Mouse (Mus musculus) ES-Bruce4 (cell line): ENCODE results near the gene Ash1l. TPM values are rescaled to one million over a fixed set of nuclear protein-coding genes. Genes with fewer than 3 reads are reported as not detected.
A peak's percentile ranks its signal among the peaks of the same experiment; 100 is the strongest.

Experiments
- H3K27ac ChIP-seq: 2 replicates; pipeline ENCODE4 v1.5.1; 2012; ENCODE audit warnings: low read length, inconsistent platforms; ENCODE audit not compliant: insufficient read depth
- H3K27me3 ChIP-seq: 2 replicates; pipeline ENCODE4 v1.6.1; 2012; ENCODE audit warnings: mild to moderate bottlenecking, low read length, inconsistent platforms; ENCODE audit not compliant: control insufficient read depth, poor library complexity, insufficient read depth, severe bottlenecking
- H3K36me3 ChIP-seq: 2 replicates; pipeline ENCODE4 v1.6.1; 2012; ENCODE audit warnings: inconsistent platforms, mild to moderate bottlenecking, low read length, moderate library complexity; ENCODE audit not compliant: control insufficient read depth, poor library complexity, insufficient read depth, severe bottlenecking
- H3K4me1 ChIP-seq: one replicate; pipeline ENCODE4 v1.8.1; 2011; ENCODE audit warnings: low read length; ENCODE audit not compliant: control insufficient read depth, insufficient read depth
- H3K4me3 ChIP-seq: 2 replicates; pipeline ENCODE4 v1.5.1; 2011; ENCODE audit warnings: low read depth, mild to moderate bottlenecking, low read length
- H3K9ac ChIP-seq: 2 replicates; pipeline ENCODE4 v1.6.1; 2012; ENCODE audit warnings: low read depth, mild to moderate bottlenecking, inconsistent platforms; ENCODE audit not compliant: poor library complexity, severe bottlenecking
- H3K9me3 ChIP-seq: replicated peaks from 2 replicates; pipeline ENCODE4 v1.6.1; 2012; ENCODE audit warnings: mild to moderate bottlenecking, low read length, inconsistent platforms; ENCODE audit not compliant: control insufficient read depth, poor library complexity, insufficient read depth, severe bottlenecking
- CTCF ChIP-seq: IDR thresholded peaks from one replicate; pipeline ENCODE4 v1.8.1; 2011; ENCODE audit warnings: low read depth, low read length
- EP300 ChIP-seq: IDR thresholded peaks from 2 replicates; pipeline ENCODE4 v1.6.1; 2011; ENCODE audit warnings: low read depth, low read length; ENCODE audit not compliant: insufficient read depth
- POLR2A ChIP-seq: IDR thresholded peaks from one replicate; pipeline ENCODE4 v1.8.1; 2011; ENCODE audit warnings: low read length; ENCODE audit not compliant: insufficient read depth
- polyA plus RNA-seq: library from polyadenylated mRNA; stranded (reverse); fragments of >200 nt; gene quantifications from 2 replicates; pipeline ENCODE4 v1.2.4, GENCODE M21; 2011; ENCODE audit warnings: low read depth; ENCODE audit not compliant: missing spikeins, insufficient read depth, insufficient read length

Ash1l gene
- polyA plus RNA-seq, 1 experiment: 22.4 TPM

DNA sequence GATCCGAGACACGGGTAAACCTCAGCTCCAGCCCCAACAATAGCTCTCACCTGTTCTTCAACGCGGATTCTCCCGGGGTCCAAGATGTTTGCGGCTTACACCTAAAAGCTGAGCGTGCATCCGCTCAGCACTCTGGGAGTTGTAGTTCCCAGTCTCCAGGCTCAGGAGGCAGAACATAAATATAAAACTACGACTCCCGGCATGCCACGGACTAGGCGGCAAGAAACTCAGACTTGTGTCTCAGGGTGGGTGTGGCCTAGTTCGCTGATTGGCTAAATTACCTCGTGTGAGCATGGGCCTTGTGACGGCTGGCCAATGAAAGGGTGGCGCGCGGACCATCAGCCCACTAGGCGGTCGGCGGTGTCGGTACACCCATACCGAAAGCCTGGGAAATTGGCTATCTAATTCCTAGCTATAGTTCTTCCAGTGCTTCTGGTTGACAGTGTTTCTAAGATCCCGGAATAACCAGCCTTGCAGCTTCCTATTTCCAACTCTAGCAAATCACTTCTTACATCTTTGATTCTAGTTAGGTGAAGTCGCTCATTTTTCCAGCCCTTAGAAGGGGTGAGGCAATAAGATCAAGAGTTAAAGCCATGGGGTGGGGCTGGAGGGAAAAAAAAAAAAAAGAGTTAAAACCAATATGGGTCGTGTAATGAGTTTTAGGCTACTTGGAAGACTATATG, 151.5 kb downstream of the Ash1l start, which contains the start of gene Fdps:
Gene Fdps (minus strand): TSS at position 148 of the 683 bp plus-strand sequence.
- Histone ChIP-seq H3K4me1 (no peaks in the 10 kb centered on the region), H3K27ac (peak within 1 kb of the TSS; percentile 90), H3K4me3 (peak within 1 kb of the TSS; percentile 99), H3K27me3 (no peaks in the 10 kb centered on the region), H3K36me3 (peaks cover 34% of the 10 kb centered on the region), H3K9ac (peak within 1 kb of the TSS; percentile 65), H3K9me3 (no peaks in the 10 kb centered on the region)
- TF ChIP-seq EP300: peak; percentile 59; the same call in 1 of the 2 replicates
- TF ChIP-seq CTCF: no peak
- TF ChIP-seq POLR2A: peak; percentile 41

- Histone ChIP-seq H3K27me3 (no peaks in the 10 kb centered on the region), H3K27ac (peak overlapping the region; percentile 90), H3K4me1 (no peaks in the 10 kb centered on the region), H3K4me3 (peak overlapping the region; percentile 13; the same call in 1 of the 2 replicates), H3K9me3 (no peaks in the 10 kb centered on the region), H3K9ac (peak overlapping the region; percentile 26; the same call in 1 of the 2 replicates), H3K36me3 (peaks cover 27% of the 10 kb centered on the region)
- TF ChIP-seq POLR2A (no peak), CTCF (no peak), EP300 (no peak)
Measured at GRCm38 (mm10) chr3:89102495-89103290, 152.3 kb downstream of the Ash1l start.

GRCm38 (mm10) chr3:89103291-89103595, 152.8 kb downstream of the Ash1l start:
- H3K9ac ChIP-seq: no peak overlapping the region
- no peaks in the 10 kb centered on the region for H3K4me1 ChIP-seq
- no peak for TF ChIP-seq CTCF
- TF ChIP-seq POLR2A: no peak
- no peak for TF ChIP-seq EP300
- no peak overlapping the region for H3K27ac ChIP-seq
- no peaks in the 10 kb centered on the region for H3K27me3 ChIP-seq
- H3K36me3 ChIP-seq: peaks cover 22% of the 10 kb centered on the region
- no peak overlapping the region for H3K4me3 ChIP-seq
- no peaks in the 10 kb centered on the region for H3K9me3 ChIP-seq

- H3K27me3 ChIP-seq: no peaks in the 10 kb centered on the region
- H3K4me1 ChIP-seq: no peaks in the 10 kb centered on the region
- H3K36me3 ChIP-seq: no peaks in the 10 kb centered on the region
- no peak overlapping the region for H3K9ac ChIP-seq
- TF ChIP-seq EP300 (no peak), CTCF (no peak), POLR2A (no peak)
- H3K4me3 ChIP-seq: no peak overlapping the region
- H3K9me3 ChIP-seq: no peaks in the 10 kb centered on the region
- no peak overlapping the region for H3K27ac ChIP-seq
Measured at GRCm38 (mm10) chr3:89106881-89107280, 156.5 kb downstream of the Ash1l start.

GRCm38 (mm10) chr3:89107545-89107944, 157.1 kb downstream of the Ash1l start:
- no peaks in the 10 kb centered on the region for H3K36me3 ChIP-seq
- no peak overlapping the region for H3K9ac ChIP-seq
- H3K4me1 ChIP-seq: no peaks in the 10 kb centered on the region
- no peaks in the 10 kb centered on the region for H3K9me3 ChIP-seq
- H3K27me3 ChIP-seq: no peaks in the 10 kb centered on the region
- no peak overlapping the region for H3K4me3 ChIP-seq
- no peak for TF ChIP-seq EP300
- TF ChIP-seq POLR2A: no peak
- TF ChIP-seq CTCF: no peak
- H3K27ac ChIP-seq: no peak overlapping the region

GRCm38 (mm10) chr3:89108146-89108545, 157.7 kb downstream of the Ash1l start:
- H3K9ac ChIP-seq: no peak overlapping the region
- no peak overlapping the region for H3K27ac ChIP-seq
- no peaks in the 10 kb centered on the region for H3K9me3 ChIP-seq
- no peaks in the 10 kb centered on the region for H3K36me3 ChIP-seq
- no peak for TF ChIP-seq POLR2A
- no peaks in the 10 kb centered on the region for H3K27me3 ChIP-seq
- no peaks in the 10 kb centered on the region for H3K4me1 ChIP-seq
- no peak overlapping the region for H3K4me3 ChIP-seq
